Mouse (Mus musculus): ENCODE data around the gene Pex16.

- TF ChIP-seq CTCF (IDR thresholded peaks at IDR 0.05; ENCODE audit: insufficient read depth, low read depth, low read length) (no peak), POLR2A (IDR thresholded peaks at IDR 0.05; ENCODE audit: insufficient read depth, low read depth, low read length) (no peak)
Observed at GRCm38 (mm10) chr2:92426426-92426825, 52.0 kb downstream of the Pex16 start.
